Mouse (Mus musculus): Measurements from ENCODE around the gene Sox8. TPM values are rescaled to one million over a fixed set of nuclear protein-coding genes. Genes with fewer than 3 reads are reported as not detected.

Gene Sox8
- total and polyA plus RNA-seq, 3 experiments: not detected

DNA sequence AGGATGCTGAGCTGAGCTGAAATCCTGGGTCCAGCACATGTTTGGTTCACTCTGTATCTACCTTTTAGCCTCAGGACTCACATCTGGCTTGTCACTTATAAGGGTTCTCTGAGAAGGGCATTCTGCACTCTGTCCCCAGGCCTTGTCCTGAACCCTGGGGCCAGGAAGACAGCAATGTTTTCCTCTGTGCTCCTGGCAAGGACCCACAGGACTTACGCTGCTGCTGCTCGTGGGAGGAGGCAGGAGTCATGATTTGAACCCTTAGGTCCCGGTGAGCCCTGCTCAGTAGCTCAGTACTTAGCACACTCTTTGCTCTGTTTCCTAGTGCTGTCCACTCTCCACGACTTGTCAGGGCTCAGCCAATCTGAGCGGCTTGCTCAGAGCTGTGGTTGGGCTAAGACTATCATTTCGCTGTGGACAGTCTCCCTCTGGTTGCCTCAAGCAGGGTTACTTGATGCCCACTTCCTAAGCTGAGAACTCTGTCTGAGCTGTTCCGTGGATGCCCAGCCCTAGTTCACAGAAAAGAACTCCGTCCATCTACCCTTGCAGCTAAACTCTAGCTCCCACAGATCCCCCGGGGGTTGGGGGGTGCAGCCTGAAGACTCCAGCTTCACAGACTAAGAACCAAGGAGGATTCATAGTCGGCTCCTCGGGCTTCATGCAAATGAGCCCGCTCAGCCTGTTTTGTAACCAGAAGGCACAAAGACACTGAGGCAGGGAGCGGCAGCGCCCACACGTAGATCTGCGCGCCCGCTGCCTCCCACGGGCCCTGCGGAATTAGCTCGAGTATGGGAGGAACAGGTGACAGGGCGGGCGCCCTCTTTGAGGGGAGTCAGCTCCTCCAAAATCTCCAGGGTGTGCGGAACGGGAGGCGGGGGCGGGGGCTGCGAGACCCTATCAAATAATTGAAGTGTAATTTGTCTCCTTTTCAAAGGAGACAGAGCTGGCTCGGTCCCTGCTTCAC is 14.5 kb downstream of the Sox8 start:
- in situ Hi-C loops (cut with MboI; ENCODE audit: low pct_ligation_motif_present, low pct_unique_long_range_greater_than_20kb, low sequenced_read_pairs): no loop called here
- no peaks in the 10 kb centered on the region for H3K9me3 ChIP-seq (replicated peaks; ENCODE audit: low read length)
- H3K36me3 ChIP-seq (replicated peaks in 1 of 2; ENCODE audit: control insufficient read depth in 1 of 2, insufficient read depth in 1 of 2, low read length in 1 of 2): no peaks in the 10 kb centered on the region
- no peak for TF ChIP-seq MAX (IDR thresholded peaks at IDR 0.05; ENCODE audit: low read length)
- no peaks in the 10 kb centered on the region for H3K79me2 ChIP-seq (replicated peaks; ENCODE audit: control insufficient read depth, extremely low read depth, insufficient read depth, poor library complexity, severe bottlenecking)
- H3K27me3 ChIP-seq (replicated peaks): peaks cover 93% of the 10 kb centered on the region
- H3K9ac ChIP-seq (ENCODE audit: insufficient read depth, low read depth): no peak overlapping the region
- H3K27ac ChIP-seq (ENCODE audit: insufficient read depth, low read depth): no peak overlapping the region
- peak overlapping the region; percentile 23 for H3K4me2 ChIP-seq (ENCODE audit: insufficient read depth, low read depth, poor library complexity, severe bottlenecking)
- no peak for DNase-seq (ENCODE audit: extremely low read depth)
- dilution Hi-C loops (cut with MboI; ENCODE audit: extremely low pct_ligation_motif_present, extremely low pct_unique_long_range_greater_than_20kb, low sequenced_read_pairs): no loop called here
- H3K4me3 ChIP-seq (replicated peaks in 1 of 3; ENCODE audit: low read depth in 2 of 3, low read length in 2 of 3, poor library complexity in 1 of 3): no peak overlapping the region
- H3K4me1 ChIP-seq (ENCODE audit: control insufficient read depth in 1 of 2, insufficient read depth in 2 of 2): peaks cover 3 to 12% of the 10 kb centered on the region in 2 experiments; a peak in 3 of 4 replicates

DNA sequence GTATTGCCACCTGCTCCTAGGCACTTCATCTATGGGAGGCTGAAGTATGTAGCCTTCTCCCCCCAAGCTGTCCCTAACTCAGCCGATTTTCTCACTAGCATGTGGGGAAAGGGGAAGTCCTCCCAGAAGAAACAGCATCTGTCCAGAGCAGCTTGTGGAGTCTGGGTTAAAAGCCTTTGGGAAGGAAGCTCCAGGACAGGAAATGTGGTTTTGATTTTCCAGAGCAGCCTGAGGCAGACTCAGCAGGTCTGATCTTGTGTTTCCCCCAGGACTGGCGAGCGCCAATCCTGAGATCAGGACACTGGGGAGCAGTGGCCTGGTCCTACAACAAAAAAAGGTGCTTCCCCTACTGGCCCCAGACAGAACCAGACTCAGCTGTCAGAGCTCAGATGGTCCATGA is 15.3 kb downstream of the Sox8 start:
- no peak overlapping the region for H3K4me3 ChIP-seq (replicated peaks in 1 of 3; ENCODE audit: low read depth in 2 of 3, low read length in 2 of 3, poor library complexity in 1 of 3)
- H3K79me2 ChIP-seq (replicated peaks; ENCODE audit: control insufficient read depth, extremely low read depth, insufficient read depth, poor library complexity, severe bottlenecking): no peaks in the 10 kb centered on the region
- H3K36me3 ChIP-seq (replicated peaks in 1 of 2; ENCODE audit: control insufficient read depth in 1 of 2, insufficient read depth in 1 of 2, low read length in 1 of 2): no peaks in the 10 kb centered on the region
- peaks cover 3 to 12% of the 10 kb centered on the region in 2 experiments; a peak in 3 of 4 replicates for H3K4me1 ChIP-seq (ENCODE audit: control insufficient read depth in 1 of 2, insufficient read depth in 2 of 2)
- dilution Hi-C loops (cut with MboI; ENCODE audit: extremely low pct_ligation_motif_present, extremely low pct_unique_long_range_greater_than_20kb, low sequenced_read_pairs): no loop called here
- no peaks in the 10 kb centered on the region for H3K9me3 ChIP-seq (replicated peaks; ENCODE audit: low read length)
- in situ Hi-C loops (cut with MboI; ENCODE audit: low pct_ligation_motif_present, low pct_unique_long_range_greater_than_20kb, low sequenced_read_pairs): no loop called here
- no peak for DNase-seq (ENCODE audit: extremely low read depth)
- H3K4me2 ChIP-seq (ENCODE audit: insufficient read depth, low read depth, poor library complexity, severe bottlenecking): no peak overlapping the region
- H3K27ac ChIP-seq (ENCODE audit: insufficient read depth, low read depth): no peak overlapping the region
- H3K27me3 ChIP-seq (replicated peaks): peaks cover 93% of the 10 kb centered on the region
- no peak overlapping the region for H3K9ac ChIP-seq (ENCODE audit: insufficient read depth, low read depth)
- TF ChIP-seq MXI1 (IDR thresholded peaks at IDR 0.05; ENCODE audit: low read depth, low read length): no peak

DNA sequence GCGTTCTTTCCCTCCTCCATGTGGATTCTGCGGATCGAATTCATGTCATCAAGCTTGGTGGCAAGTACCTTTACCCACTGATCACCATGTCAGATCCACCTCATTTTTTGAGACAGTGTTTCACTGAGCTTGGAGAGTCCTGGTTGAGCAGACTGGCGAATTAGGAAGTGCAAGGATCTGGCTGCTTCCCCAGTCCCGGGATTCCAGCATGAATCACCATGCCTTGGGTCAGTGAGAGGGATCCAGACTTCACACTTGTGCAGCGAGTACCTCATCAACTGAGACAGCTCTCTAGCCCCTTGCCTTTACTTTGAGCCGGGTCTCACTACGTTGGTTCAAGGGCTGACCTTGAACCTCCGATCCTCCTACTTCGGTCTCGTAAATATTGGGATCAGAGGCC is 19.2 kb downstream of the Sox8 start:
- no peak for DNase-seq (ENCODE audit: extremely low read depth)
- Histone ChIP-seq H3K9ac (ENCODE audit: insufficient read depth, low read depth) (no peak overlapping the region), H3K36me3 (replicated peaks in 1 of 2; ENCODE audit: control insufficient read depth in 1 of 2, insufficient read depth in 1 of 2, low read length in 1 of 2) (no peaks in the 10 kb centered on the region), H3K27me3 (replicated peaks) (peaks cover 95% of the 10 kb centered on the region), H3K9me3 (replicated peaks; ENCODE audit: low read length) (no peaks in the 10 kb centered on the region), H3K4me3 (replicated peaks in 1 of 3; ENCODE audit: low read depth in 2 of 3, low read length in 2 of 3, poor library complexity in 1 of 3) (no peak overlapping the region), H3K79me2 (replicated peaks; ENCODE audit: control insufficient read depth, extremely low read depth, insufficient read depth, poor library complexity, severe bottlenecking) (no peaks in the 10 kb centered on the region), H3K4me1 (ENCODE audit: control insufficient read depth in 1 of 2, insufficient read depth in 2 of 2) (peaks cover 0 to 10% of the 10 kb centered on the region in 2 experiments; a peak in 1 of 4 replicates), H3K4me2 (ENCODE audit: insufficient read depth, low read depth, poor library complexity, severe bottlenecking) (no peak overlapping the region), H3K27ac (ENCODE audit: insufficient read depth, low read depth) (no peak overlapping the region)
- TF ChIP-seq BHLHE40 (IDR thresholded peaks at IDR 0.05; ENCODE audit: low read depth, low read length) (no peak), PAX5 (IDR thresholded peaks at IDR 0.05; ENCODE audit: low read length) (no peak), ZMIZ1 (IDR thresholded peaks at IDR 0.05; ENCODE audit: low read depth, low read length) (no peak), USF1 (IDR thresholded peaks at IDR 0.05; ENCODE audit: low read depth, low read length) (no peak), SIN3A (IDR thresholded peaks at IDR 0.05; ENCODE audit: low read length) (no peak), TCF12 (IDR thresholded peaks at IDR 0.05; ENCODE audit: low read depth, low read length) (no peak), NRF1 (IDR thresholded peaks at IDR 0.05; ENCODE audit: low read depth, low read length) (no peak), EP300 (IDR thresholded peaks at IDR 0.05; ENCODE audit: low read length) (no peak), NELFE (IDR thresholded peaks at IDR 0.05; ENCODE audit: low read depth, low read length) (no peak), MYC (IDR thresholded peaks at IDR 0.05; ENCODE audit: low read depth, low read length) (no peak), CHD2 (IDR thresholded peaks at IDR 0.05; ENCODE audit: low read length) (no peak), RAD21 (IDR thresholded peaks at IDR 0.05; ENCODE audit: low read depth, low read length) (no peak), POLR2A (IDR thresholded peaks at IDR 0.05; ENCODE audit: low read depth, low read length) (no peak)
- in situ Hi-C loops (cut with MboI; ENCODE audit: low pct_ligation_motif_present, low pct_unique_long_range_greater_than_20kb, low sequenced_read_pairs) (no loop called here), dilution Hi-C loops (cut with MboI; ENCODE audit: extremely low pct_ligation_motif_present, extremely low pct_unique_long_range_greater_than_20kb, low sequenced_read_pairs) (no loop called here)
